Mouse (Mus musculus): ENCODE data around the gene Taar2. TPM values are rescaled to one million over a fixed set of nuclear protein-coding genes. Genes with fewer than 3 reads are reported as not detected.

Taar2 gene
- polyA plus RNA-seq, 2 experiments = not detected

DNA sequence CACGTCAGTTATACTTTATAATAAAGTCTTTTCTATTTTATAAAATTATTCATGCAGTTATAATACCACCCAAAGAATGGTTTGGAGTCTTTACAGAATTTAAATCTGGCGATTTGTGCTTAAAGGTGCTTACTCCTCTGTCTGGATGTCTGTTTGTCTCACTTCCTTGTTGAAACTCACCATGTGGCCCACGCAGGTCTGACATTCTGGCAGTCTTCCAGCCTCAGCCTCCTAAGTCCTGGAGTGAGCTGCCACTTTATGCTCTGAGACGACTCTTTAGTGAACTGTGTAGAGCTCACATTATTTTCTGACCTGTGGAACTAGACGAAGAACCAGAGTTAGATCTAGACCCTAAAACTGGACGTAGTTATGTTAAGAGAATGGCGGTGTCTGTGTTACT lies 9.7 kb downstream of the Taar2 start:
- Histone ChIP-seq H3K27ac (replicated peaks; ENCODE audit: low read depth, low read length) (no peak overlapping the region), H3K9me3 (ENCODE audit: control insufficient read depth, low read length) (no peaks in the 10 kb centered on the region), H3K4me3 (replicated peaks; ENCODE audit: low read length) (no peak overlapping the region), H3K4me1 (ENCODE audit: control insufficient read depth, insufficient read depth, low read length) (no peaks in the 10 kb centered on the region), H3K4me2 (replicated peaks; ENCODE audit: low read depth, low read length, severe bottlenecking) (no peak overlapping the region), H3K27me3 (ENCODE audit: control insufficient read depth, insufficient read depth, low read length) (no peaks in the 10 kb centered on the region), H3K36me3 (ENCODE audit: control insufficient read depth, insufficient read depth, low read length) (no peaks in the 10 kb centered on the region), H3K9ac (ENCODE audit: low read depth, low read length, severe bottlenecking) (no peak overlapping the region)
- WGBS = 54% methylated on average over 7 of the region's 7 CpGs
- TF ChIP-seq POLR2A (IDR thresholded peaks at IDR 0.05; ENCODE audit: borderline replicate concordance, extremely low read depth, insufficient read depth, insufficient read length) = no peak
- DNase-seq (ENCODE audit: low spot score) (no peak), ATAC-seq (ENCODE audit: low FRiP score, low read depth) (no peak)

- ATAC-seq (ENCODE audit: low FRiP score, low read depth) (no peak), DNase-seq (ENCODE audit: low spot score) (no peak)
- no peak within 1 kb of the TSS for H3K9ac ChIP-seq (ENCODE audit: low read depth, low read length, severe bottlenecking)
- no peaks in the 10 kb centered on the region for H3K9me3 ChIP-seq (ENCODE audit: control insufficient read depth, low read length)
- no peak for TF ChIP-seq POLR2A (IDR thresholded peaks at IDR 0.05; ENCODE audit: borderline replicate concordance, extremely low read depth, insufficient read depth, insufficient read length)
- WGBS = 85% methylated on average over 16 of the region's 16 CpGs
- H3K36me3 ChIP-seq (ENCODE audit: control insufficient read depth, insufficient read depth, low read length) = no peaks in the 10 kb centered on the region
- no peak within 1 kb of the TSS for H3K27ac ChIP-seq (replicated peaks; ENCODE audit: low read depth, low read length)
- H3K4me3 ChIP-seq (replicated peaks; ENCODE audit: low read length) = no peak within 1 kb of the TSS
- no peak within 1 kb of the TSS for H3K4me2 ChIP-seq (replicated peaks; ENCODE audit: low read depth, low read length, severe bottlenecking)
- H3K4me1 ChIP-seq (ENCODE audit: control insufficient read depth, insufficient read depth, low read length) = no peaks in the 10 kb centered on the region
- H3K27me3 ChIP-seq (ENCODE audit: control insufficient read depth, insufficient read depth, low read length) = no peaks in the 10 kb centered on the region
Measured at GRCm38 (mm10) chr10:23949508-23950005, 11.2 kb downstream of the Taar2 start, which contains the start of gene Taar3. TSS of gene Taar3 (plus strand) at chr10:23949558.

DNA sequence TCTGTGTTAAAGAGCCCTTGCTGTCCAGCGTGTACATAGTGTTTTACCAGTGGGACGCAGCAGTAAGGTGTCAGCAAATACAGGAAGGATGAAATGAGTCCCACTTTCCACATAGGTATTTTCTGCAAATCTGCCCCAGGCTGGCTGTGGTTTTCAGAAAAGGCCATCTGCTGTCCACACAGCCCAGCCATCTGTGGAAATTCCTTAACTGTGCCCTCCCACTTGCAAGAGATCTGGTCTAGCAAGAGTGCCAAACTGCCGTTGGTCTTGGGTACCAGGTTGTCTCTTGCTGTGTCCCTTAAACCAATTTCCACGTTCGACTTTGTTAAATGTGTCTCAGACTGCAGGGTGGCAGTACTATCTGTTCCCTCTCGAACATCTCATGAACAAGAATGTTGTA lies 13.3 kb downstream of the Taar2 start:
- DNase-seq (ENCODE audit: low spot score) (no peak), ATAC-seq (ENCODE audit: low FRiP score, low read depth) (no peak)
- WGBS = 76% methylated on average over 6 of the region's 6 CpGs
- H3K9me3 ChIP-seq (ENCODE audit: control insufficient read depth, low read length) = no peaks in the 10 kb centered on the region
- H3K27ac ChIP-seq (replicated peaks; ENCODE audit: low read depth, low read length) = no peak overlapping the region
- no peak overlapping the region for H3K4me3 ChIP-seq (replicated peaks; ENCODE audit: low read length)
- H3K4me2 ChIP-seq (replicated peaks; ENCODE audit: low read depth, low read length, severe bottlenecking) = no peak overlapping the region
- no peaks in the 10 kb centered on the region for H3K36me3 ChIP-seq (ENCODE audit: control insufficient read depth, insufficient read depth, low read length)
- TF ChIP-seq POLR2A (IDR thresholded peaks at IDR 0.05; ENCODE audit: borderline replicate concordance, extremely low read depth, insufficient read depth, insufficient read length) = no peak
- H3K27me3 ChIP-seq (ENCODE audit: control insufficient read depth, insufficient read depth, low read length) = no peaks in the 10 kb centered on the region
- H3K4me1 ChIP-seq (ENCODE audit: control insufficient read depth, insufficient read depth, low read length) = no peaks in the 10 kb centered on the region
- no peak overlapping the region for H3K9ac ChIP-seq (ENCODE audit: low read depth, low read length, severe bottlenecking)

DNA sequence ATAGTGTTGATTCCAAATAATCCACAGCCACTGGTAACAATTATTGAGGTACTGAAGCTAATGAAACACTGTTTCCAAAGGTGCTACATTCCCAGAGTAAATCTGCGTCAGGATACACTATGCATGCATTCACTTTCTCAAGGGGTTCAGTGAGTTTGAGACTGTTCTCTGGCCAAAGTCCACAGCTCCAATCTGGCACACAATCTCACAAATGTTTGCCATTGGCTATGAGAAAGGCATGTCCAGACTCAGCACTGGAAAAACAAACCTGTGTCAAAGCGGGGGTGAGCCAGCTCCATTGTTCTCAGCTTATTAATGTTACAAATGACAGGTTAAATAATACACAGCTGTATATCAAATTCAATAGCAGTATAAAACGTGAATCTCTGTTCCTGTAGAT lies 20.7 kb downstream of the Taar2 start:
- H3K4me1 ChIP-seq (ENCODE audit: control insufficient read depth, insufficient read depth, low read length) = no peaks in the 10 kb centered on the region
- ATAC-seq (ENCODE audit: low FRiP score, low read depth) (no peak), DNase-seq (ENCODE audit: low spot score) (no peak)
- TF ChIP-seq POLR2A (IDR thresholded peaks at IDR 0.05; ENCODE audit: borderline replicate concordance, extremely low read depth, insufficient read depth, insufficient read length) = no peak
- no peak overlapping the region for H3K4me2 ChIP-seq (replicated peaks; ENCODE audit: low read depth, low read length, severe bottlenecking)
- no peak overlapping the region for H3K9ac ChIP-seq (ENCODE audit: low read depth, low read length, severe bottlenecking)
- no peak overlapping the region for H3K27ac ChIP-seq (replicated peaks; ENCODE audit: low read depth, low read length)
- H3K4me3 ChIP-seq (replicated peaks; ENCODE audit: low read length) = no peak overlapping the region
- H3K27me3 ChIP-seq (ENCODE audit: control insufficient read depth, insufficient read depth, low read length) = no peaks in the 10 kb centered on the region
- no peaks in the 10 kb centered on the region for H3K9me3 ChIP-seq (ENCODE audit: control insufficient read depth, low read length)
- H3K36me3 ChIP-seq (ENCODE audit: control insufficient read depth, insufficient read depth, low read length) = no peaks in the 10 kb centered on the region
- WGBS = 46% methylated on average over 3 of the region's 3 CpGs

- Histone ChIP-seq H3K4me3 (replicated peaks; ENCODE audit: low read length) (no peak within 1 kb of the TSS), H3K4me1 (ENCODE audit: control insufficient read depth, insufficient read depth, low read length) (no peaks in the 10 kb centered on the region), H3K4me2 (replicated peaks; ENCODE audit: low read depth, low read length, severe bottlenecking) (no peak within 1 kb of the TSS), H3K27ac (replicated peaks; ENCODE audit: low read depth, low read length) (no peak within 1 kb of the TSS), H3K9ac (ENCODE audit: low read depth, low read length, severe bottlenecking) (no peak within 1 kb of the TSS), H3K9me3 (ENCODE audit: control insufficient read depth, low read length) (no peaks in the 10 kb centered on the region), H3K36me3 (ENCODE audit: control insufficient read depth, insufficient read depth, low read length) (no peaks in the 10 kb centered on the region), H3K27me3 (ENCODE audit: control insufficient read depth, insufficient read depth, low read length) (no peaks in the 10 kb centered on the region)
- DNase-seq (ENCODE audit: low spot score) (no peak), ATAC-seq (ENCODE audit: low FRiP score, low read depth) (no peak)
- 96% methylated on average over 13 of the region's 13 CpGs for WGBS
- TF ChIP-seq POLR2A (IDR thresholded peaks at IDR 0.05; ENCODE audit: borderline replicate concordance, extremely low read depth, insufficient read depth, insufficient read length) = no peak
Measured at GRCm38 (mm10) chr10:23960444-23960915, 22.1 kb downstream of the Taar2 start, which contains the start of gene Taar4. TSS of gene Taar4 (plus strand) at chr10:23960494.
